Mouse (Mus musculus) erythroblast, embryonic 14.5 days (primary cell): ENCODE results near the gene AI464131. TPM values are rescaled to one million over a fixed set of nuclear protein-coding genes. Genes with fewer than 3 reads are reported as not detected.

ENCODE experiments used
- H3K27me3 ChIP-seq: 2 replicates; pipeline ENCODE4 v1.6.1; 2012; ENCODE audit warnings: inconsistent platforms; ENCODE audit not compliant: control insufficient read depth
- H3K36me3 ChIP-seq: 2 replicates; pipeline ENCODE4 v1.6.1; 2012; ENCODE audit warnings: mild to moderate bottlenecking, inconsistent platforms; ENCODE audit not compliant: control insufficient read depth
- H3K4me1 ChIP-seq: 2 replicates; pipeline ENCODE4 v1.6.1; 2012; ENCODE audit warnings: inconsistent platforms; ENCODE audit not compliant: control insufficient read depth
- H3K4me3 ChIP-seq: replicated peaks from 2 replicates; pipeline ENCODE3; 2012; ENCODE audit warnings: moderate library complexity, mild to moderate bottlenecking, inconsistent platforms
- H3K9me3 ChIP-seq: 2 replicates; pipeline ENCODE4 v1.6.1; 2012; ENCODE audit warnings: low read length, inconsistent platforms, mixed read lengths; ENCODE audit not compliant: control insufficient read depth
- GATA1 ChIP-seq: IDR thresholded peaks from 2 replicates; pipeline ENCODE4 v1.6.1; 2012; ENCODE audit warnings: low read length, inconsistent platforms, mixed read lengths
- TAL1 ChIP-seq: IDR thresholded peaks from 3 replicates; pipeline ENCODE4 v1.6.1; 2012; ENCODE audit warnings: low read length, inconsistent platforms, mixed read lengths
- polyA plus RNA-seq: library from polyadenylated mRNA; stranded (reverse); fragments of >175 nt; gene quantifications from 2 replicates; pipeline ENCODE4 v1.2.3, GENCODE M21; 2012

Gene AI464131
- polyA plus RNA-seq, 1 experiment: not detected

DNA sequence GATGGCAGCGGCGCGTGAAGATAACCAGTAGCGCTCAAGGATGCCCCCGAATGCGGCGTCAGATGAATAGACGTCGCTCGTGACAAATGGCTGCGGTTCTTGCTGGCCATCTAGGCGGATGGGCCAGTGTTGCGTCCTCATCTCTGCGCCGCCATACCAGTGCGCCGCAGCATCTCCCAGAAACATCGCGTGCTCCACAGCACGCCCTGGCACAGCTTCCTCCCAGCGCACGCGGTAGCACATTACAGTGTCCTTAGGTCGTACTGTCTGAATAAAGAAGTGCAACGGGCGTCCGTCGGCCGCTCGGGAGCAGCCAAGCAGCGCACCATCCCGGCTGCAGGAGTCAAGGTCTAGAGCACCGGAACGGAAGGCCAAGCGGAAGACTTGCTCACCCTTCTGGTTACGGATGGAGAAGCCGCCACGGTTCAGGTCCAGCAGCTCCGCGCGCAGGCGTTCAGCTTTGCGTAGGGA, 3.9 kb downstream of the AI464131 start:
- Histone ChIP-seq H3K27me3 (peaks cover 76% of the 10 kb centered on the region), H3K36me3 (no peaks in the 10 kb centered on the region), H3K4me3 (no peak overlapping the region), H3K4me1 (peaks cover 21% of the 10 kb centered on the region), H3K9me3 (peaks cover 5% of the 10 kb centered on the region; the same call in 1 of the 2 replicates)
- no peak for TF ChIP-seq GATA1
- no peak for TF ChIP-seq TAL1

DNA sequence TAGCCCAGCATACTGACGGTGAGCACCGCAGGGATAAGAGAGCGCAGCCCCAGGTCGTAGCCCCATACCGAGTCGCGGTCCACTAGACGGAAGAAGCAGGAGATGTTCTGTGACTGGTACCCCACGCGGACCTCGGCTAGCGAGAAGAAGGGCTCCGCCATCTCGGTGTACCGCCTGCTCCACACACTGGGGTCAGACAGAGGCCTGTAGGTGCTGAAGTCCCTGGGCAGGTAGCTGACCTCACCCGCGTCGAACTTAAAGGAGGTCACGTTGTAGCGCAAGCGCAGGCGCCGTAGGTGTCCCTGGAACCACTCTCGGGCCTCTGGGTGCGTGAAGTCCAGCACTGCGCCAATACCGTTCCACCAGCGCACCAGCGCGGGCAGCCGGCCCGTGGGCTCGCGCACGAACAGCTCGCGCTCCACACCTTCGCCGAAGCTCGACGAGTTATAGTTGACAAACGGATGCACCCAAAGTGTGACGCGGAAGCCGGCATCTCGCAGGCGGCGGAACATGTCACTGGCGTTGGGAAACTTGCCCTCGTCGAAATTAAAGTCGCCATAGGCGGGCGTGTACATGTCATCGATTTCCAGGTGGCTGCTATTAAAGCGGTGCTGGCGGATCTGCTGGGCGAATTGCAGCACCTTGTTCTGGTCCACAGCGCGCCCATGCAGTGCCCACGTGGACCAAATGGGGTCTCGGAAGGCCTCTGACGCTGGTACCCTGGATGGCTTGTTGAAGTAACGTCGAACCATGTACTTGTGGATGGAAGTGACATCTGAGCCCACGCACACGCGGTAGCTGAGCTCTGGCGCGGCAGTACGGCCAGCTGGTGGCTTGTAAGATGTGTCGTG, 4.7 kb downstream of the AI464131 start:
- Histone ChIP-seq H3K4me1 (peaks cover 18% of the 10 kb centered on the region), H3K9me3 (peaks cover 5% of the 10 kb centered on the region; the same call in 1 of the 2 replicates), H3K27me3 (peaks cover 76% of the 10 kb centered on the region), H3K36me3 (no peaks in the 10 kb centered on the region), H3K4me3 (no peak overlapping the region)
- TF ChIP-seq GATA1: no peak
- TF ChIP-seq TAL1: no peak

DNA sequence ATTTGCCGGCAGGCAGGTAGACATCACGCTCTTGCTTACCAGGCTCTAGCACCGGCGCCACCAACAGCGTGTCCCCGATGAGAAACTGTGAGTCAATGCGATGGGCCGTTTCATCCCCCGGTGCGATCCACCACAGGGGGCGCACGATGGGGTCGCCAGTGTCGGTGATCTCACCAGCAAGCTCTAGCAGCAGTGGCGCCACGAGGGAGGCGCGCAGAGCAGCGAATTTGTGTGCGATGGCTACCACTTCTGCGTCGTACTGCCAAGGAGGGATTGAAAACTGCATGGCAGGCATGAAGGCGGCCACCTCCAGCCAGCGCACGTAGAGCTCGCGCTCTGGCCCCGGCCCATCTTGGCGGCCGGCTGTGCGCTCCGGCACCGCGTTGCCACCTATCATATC, 5.3 kb downstream of the AI464131 start:
- H3K4me1 ChIP-seq: peaks cover 11% of the 10 kb centered on the region
- TF ChIP-seq TAL1 (no peak), GATA1 (no peak)
- peaks cover 5% of the 10 kb centered on the region; the same call in 1 of the 2 replicates for H3K9me3 ChIP-seq
- no peak overlapping the region for H3K4me3 ChIP-seq
- H3K36me3 ChIP-seq: no peaks in the 10 kb centered on the region
- peaks cover 74% of the 10 kb centered on the region for H3K27me3 ChIP-seq

GRCm38 (mm10) chr4:41497046-41497445, 5.8 kb downstream of the AI464131 start:
- Histone ChIP-seq H3K4me1 (peaks cover 6% of the 10 kb centered on the region), H3K9me3 (peaks cover 5% of the 10 kb centered on the region; the same call in 1 of the 2 replicates), H3K27me3 (peaks cover 68% of the 10 kb centered on the region), H3K4me3 (no peak overlapping the region), H3K36me3 (no peaks in the 10 kb centered on the region)
- TF ChIP-seq GATA1 (no peak), TAL1 (no peak)

DNA sequence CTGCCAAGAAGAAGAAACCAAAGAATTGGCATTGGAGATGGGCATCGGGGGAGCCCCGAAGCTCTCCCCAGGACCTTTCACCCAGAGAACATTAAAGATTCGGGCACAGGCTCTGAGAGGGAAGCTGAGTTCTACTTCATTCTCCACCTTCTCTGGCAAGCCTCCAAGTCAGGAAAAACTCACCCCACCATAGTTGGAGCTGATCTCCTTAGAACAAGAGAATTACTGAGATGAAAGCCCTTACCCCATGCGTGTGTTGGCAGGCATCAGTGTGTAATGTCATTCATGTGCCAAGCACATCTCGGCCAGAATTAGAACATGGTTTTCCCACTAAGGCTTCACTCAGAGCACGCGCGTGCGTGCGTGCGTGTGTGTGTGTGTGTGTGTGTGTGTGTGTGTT, 7.0 kb downstream of the AI464131 start:
- Histone ChIP-seq H3K27me3 (peaks cover 56% of the 10 kb centered on the region), H3K36me3 (no peaks in the 10 kb centered on the region)

DNA sequence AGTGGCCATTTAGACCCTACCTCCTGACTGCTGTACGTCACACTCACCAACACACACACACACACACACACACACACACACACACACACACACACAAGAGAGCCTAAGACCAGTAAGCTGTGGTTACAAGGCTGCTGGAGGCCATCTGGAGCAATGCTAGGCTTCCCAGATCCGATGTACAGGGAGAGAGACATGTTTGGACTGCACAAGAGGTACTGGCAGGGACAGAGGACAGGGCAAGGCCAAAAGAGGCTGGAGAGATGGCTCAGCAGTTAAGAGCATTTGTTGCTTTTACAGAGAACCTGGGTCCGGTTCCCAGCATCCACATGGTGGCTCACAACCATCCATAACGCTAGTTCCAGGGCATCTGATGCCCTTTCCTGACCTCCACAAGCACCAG, 7.8 kb downstream of the AI464131 start:
- Histone ChIP-seq H3K9me3 (peaks cover 5% of the 10 kb centered on the region; the same call in 1 of the 2 replicates), H3K27me3 (peaks cover 49% of the 10 kb centered on the region), H3K4me3 (no peak overlapping the region), H3K4me1 (peaks cover 5% of the 10 kb centered on the region), H3K36me3 (no peaks in the 10 kb centered on the region)
- TF ChIP-seq GATA1: no peak
- TF ChIP-seq TAL1: no peak

More for the DNA sequence above, 7.0 kb downstream of the AI464131 start:
- H3K4me3 ChIP-seq: no peak overlapping the region
- peaks cover 5% of the 10 kb centered on the region; the same call in 1 of the 2 replicates for H3K9me3 ChIP-seq
- peaks cover 5% of the 10 kb centered on the region for H3K4me1 ChIP-seq
- TF ChIP-seq TAL1 (no peak), GATA1 (no peak)

GRCm38 (mm10) chr4:41494378-41494777, 8.5 kb downstream of the AI464131 start:
- Histone ChIP-seq H3K4me1 (peaks cover 5% of the 10 kb centered on the region), H3K36me3 (no peaks in the 10 kb centered on the region)
- no peak for TF ChIP-seq TAL1
- TF ChIP-seq GATA1: no peak

DNA sequence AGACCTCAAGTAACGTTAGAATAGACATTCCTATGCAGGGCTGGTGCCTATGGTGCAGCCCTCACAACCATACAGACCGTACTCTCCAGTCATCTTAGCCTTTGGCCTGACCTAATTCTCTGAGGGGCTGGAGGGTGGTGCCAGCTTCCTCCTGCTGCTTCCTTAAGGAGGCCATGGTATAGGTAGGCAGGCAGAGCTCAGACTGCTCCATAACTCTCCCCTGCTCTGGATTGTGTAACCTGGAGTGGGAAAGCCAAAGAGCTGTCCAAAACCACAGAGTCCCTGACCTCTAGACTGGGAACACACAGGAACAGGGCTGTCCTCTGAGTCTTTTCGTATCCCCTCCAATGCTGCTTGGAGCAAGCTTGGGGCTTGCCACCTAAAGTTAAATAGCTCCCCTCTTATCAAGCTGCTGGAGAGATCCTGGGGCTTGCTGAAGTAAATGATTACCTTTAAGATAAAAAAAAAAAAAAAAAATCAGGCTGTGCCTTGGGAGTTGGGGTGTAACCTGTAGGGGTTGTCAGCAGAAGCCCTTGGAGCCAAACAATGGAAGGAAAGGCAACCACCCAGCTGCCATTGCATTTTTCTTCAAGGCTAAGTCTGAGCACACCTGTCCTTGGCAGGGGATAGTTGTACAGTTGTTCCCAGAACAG, 9.3 kb downstream of the AI464131 start:
- TF ChIP-seq TAL1 (no peak), GATA1 (no peak)
- Histone ChIP-seq H3K36me3 (no peaks in the 10 kb centered on the region), H3K4me3 (no peak overlapping the region), H3K4me1 (peaks cover 5% of the 10 kb centered on the region), H3K27me3 (peaks cover 34% of the 10 kb centered on the region), H3K9me3 (no peaks in the 10 kb centered on the region)

More at GRCm38 (mm10) chr4:41494378-41494777, 8.5 kb downstream of the AI464131 start:
- Histone ChIP-seq H3K27me3 (peaks cover 42% of the 10 kb centered on the region), H3K4me3 (no peak overlapping the region), H3K9me3 (peaks cover 5% of the 10 kb centered on the region; the same call in 1 of the 2 replicates)

GRCm38 (mm10) chr4:41492951-41493350, 9.9 kb downstream of the AI464131 start:
- H3K4me1 ChIP-seq: peaks cover 4% of the 10 kb centered on the region
- no peak for TF ChIP-seq GATA1
- TF ChIP-seq TAL1: no peak
- H3K27me3 ChIP-seq: peaks cover 27% of the 10 kb centered on the region
- no peaks in the 10 kb centered on the region for H3K36me3 ChIP-seq
- H3K9me3 ChIP-seq: no peaks in the 10 kb centered on the region
- no peak overlapping the region for H3K4me3 ChIP-seq
